Mouse (Mus musculus) neural tube, embryonic 15.5 days (tissue): ENCODE measurements around the gene Zbtb8a. TPM values are rescaled to one million over a fixed set of nuclear protein-coding genes. Genes with fewer than 3 reads are reported as not detected.
"Not testable (repeated sequence)": the region's sequence is repeated elsewhere in the genome, so short reads cannot be mapped to it uniquely, and the experiment has no call there.

Experiments
- ATAC-seq: fragments of 200-750 bp; cut with Nextera tagmentation; 2 replicates; pipeline ENCODE4 v1.8.0; 2017; ENCODE audit warnings: mild to moderate bottlenecking, moderate TSS enrichment, moderate library complexity; ENCODE audit not compliant: low FRiP score
- H3K27ac ChIP-seq: fragments of 300-500 bp; sonication (generic); replicated peaks from 2 replicates; pipeline ENCODE4 v1.5.1; 2015; ENCODE audit warnings: mild to moderate bottlenecking, inconsistent platforms
- H3K27me3 ChIP-seq: fragments of 300-500 bp; sonication (generic); replicated peaks from 2 replicates; pipeline ENCODE4 v1.6.1; 2015; ENCODE audit warnings: inconsistent platforms
- H3K36me3 ChIP-seq: fragments of 300-500 bp; sonication (generic); 2 replicates; pipeline ENCODE4 v1.6.1; 2015; ENCODE audit warnings: inconsistent platforms
- H3K4me1 ChIP-seq: fragments of 300-500 bp; sonication (generic); 2 replicates; pipeline ENCODE4 v1.6.1; 2015; ENCODE audit warnings: inconsistent platforms
- H3K4me2 ChIP-seq: fragments of 300-500 bp; sonication (generic); 2 replicates; pipeline ENCODE4 v1.6.1; 2015; ENCODE audit warnings: inconsistent platforms, mild to moderate bottlenecking, moderate library complexity
- H3K4me3 ChIP-seq: fragments of 300-500 bp; sonication (generic); replicated peaks from 2 replicates; pipeline ENCODE4 v1.5.1; 2015; ENCODE audit warnings: mild to moderate bottlenecking, inconsistent platforms
- H3K9ac ChIP-seq: fragments of 300-500 bp; sonication (generic); replicated peaks from 2 replicates; pipeline ENCODE4 v1.6.1; 2015; ENCODE audit warnings: mild to moderate bottlenecking, inconsistent platforms
- H3K9me3 ChIP-seq: fragments of 300-500 bp; sonication (generic); replicated peaks from 2 replicates; pipeline ENCODE4 v1.6.1; 2016; ENCODE audit warnings: inconsistent platforms
- WGBS: fragments of 180-500 bp; shearing (Covaris S2); methylation state at CpG from one replicate; pipeline ENCODE4 v1.1.7; 2015; ENCODE audit warnings: mixed read lengths; 5-methylcytosine and 5-hydroxymethylcytosine counted together
- polyA plus RNA-seq: library from polyadenylated mRNA; unstranded; fragments of >200 nt; fragmentation: Nextera tagmentation; extraction: Ambion mirVana; gene quantifications from 2 replicates; pipeline ENCODE4 v1.2.1, GENCODE M21; 2015

The Zbtb8a gene
- polyA plus RNA-seq: 18.2 and 20.2 TPM in 2 replicates

DNA sequence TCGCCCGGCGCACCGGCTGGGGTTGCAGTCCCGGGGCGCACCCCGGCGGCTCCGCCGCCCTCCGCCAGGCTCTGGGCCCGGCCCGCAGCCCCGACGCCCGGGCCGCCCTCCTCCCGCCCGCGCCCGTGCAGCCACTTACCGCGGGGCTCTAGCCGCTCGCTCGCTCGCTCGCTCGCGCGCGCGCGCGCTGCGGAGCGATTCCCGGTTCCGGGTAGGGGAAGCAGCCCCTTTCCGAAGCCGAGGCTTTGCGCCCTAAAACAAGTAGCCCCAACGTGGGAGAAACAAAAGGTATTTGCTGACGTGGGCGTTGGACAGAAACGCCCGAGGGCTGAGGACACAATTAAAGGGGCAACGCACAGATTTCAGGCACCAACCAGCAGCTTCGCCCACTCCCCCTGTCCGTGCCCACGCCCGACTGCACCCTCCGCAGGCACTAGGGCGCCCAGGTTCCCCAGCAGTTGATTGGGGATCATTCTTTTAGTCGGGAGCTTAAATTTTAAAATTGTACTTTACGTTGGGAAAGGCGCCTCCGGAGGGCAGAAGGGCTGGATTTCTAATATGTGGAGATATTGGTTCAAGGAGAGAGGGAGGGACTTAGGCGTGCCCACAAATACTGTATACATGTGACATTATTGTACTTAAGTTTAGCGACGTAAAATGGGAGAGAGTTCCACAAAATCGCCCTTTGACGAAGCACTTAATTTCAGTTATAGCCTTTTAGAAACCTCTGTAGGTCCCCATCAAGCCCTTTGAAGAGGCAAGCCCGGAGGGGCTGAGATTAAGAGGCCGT lies at the start of gene Zbtb8a:
TSS of gene Zbtb8a (minus strand) at position 516 of the 790 bp plus-strand sequence.
- H3K4me3 ChIP-seq: peak within 1 kb of the TSS; percentile 78
- H3K4me2 ChIP-seq: peak within 1 kb of the TSS; percentile 73
- peak within 1 kb of the TSS; percentile 77 for H3K9ac ChIP-seq
- H3K4me1 ChIP-seq: peaks cover 28% of the 10 kb centered on the region
- ATAC-seq: peak; percentile 79
- H3K27ac ChIP-seq: peak within 1 kb of the TSS; percentile 84
- H3K27me3 ChIP-seq: peaks cover 4% of the 10 kb centered on the region; the same call in 1 of the 2 replicates
- no peaks in the 10 kb centered on the region for H3K36me3 ChIP-seq
- 2% methylated on average over 62 of the region's 65 CpGs for WGBS
- H3K9me3 ChIP-seq: no peaks in the 10 kb centered on the region

DNA sequence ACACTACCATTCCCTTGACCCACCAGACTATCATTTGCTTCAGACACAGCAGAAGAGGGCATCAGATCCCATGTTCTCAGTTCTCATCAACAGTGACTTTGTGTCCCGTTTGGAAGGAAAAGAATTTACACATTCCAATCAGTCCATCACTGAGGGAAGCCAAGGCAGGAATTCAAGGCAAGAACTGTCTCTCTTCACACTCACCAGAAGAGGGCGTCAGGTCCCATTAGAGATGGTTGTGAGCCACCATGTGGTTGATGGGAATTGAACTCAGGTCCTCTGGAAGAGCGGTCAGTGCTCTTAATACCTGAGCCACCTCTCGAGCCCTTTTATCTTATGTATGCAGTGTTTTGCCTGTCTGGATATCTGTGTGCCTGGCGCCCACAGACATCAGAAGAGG lies 40.4 kb upstream of the Zbtb8a start:
- Histone ChIP-seq H3K36me3 (no peaks in the 10 kb centered on the region), H3K9ac (no peak overlapping the region), H3K27me3 (no peaks in the 10 kb centered on the region), H3K27ac (no peak overlapping the region), H3K9me3 (no peaks in the 10 kb centered on the region), H3K4me1 (no peaks in the 10 kb centered on the region), H3K4me2 (no peak overlapping the region), H3K4me3 (no peak overlapping the region)
- no peak for ATAC-seq
- WGBS: 79% methylated on average over 5 of the region's 5 CpGs

DNA sequence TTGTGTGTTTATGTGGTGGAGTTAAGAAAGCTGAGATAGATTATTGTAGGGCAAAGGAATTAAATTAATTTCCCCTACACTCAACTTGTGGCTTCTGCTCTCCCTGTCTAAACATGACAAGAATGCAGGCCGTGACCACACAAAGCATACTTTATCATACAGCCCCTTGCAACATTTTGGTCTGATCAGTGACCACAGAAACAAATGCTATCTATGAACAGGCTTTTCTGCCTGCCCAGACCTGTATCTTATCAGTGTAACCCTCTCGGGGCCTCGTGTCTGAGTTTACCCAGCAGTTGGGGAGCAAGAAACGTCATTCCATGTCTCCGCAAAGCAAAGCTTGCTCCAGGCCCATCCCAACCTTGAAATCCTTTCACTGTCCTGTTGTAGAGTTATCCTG lies 38.6 kb upstream of the Zbtb8a start:
- H3K27me3 ChIP-seq: no peaks in the 10 kb centered on the region
- WGBS: 85% methylated on average over 5 of the region's 5 CpGs
- H3K9ac ChIP-seq: no peak overlapping the region
- no peak overlapping the region for H3K4me3 ChIP-seq
- H3K4me1 ChIP-seq: no peaks in the 10 kb centered on the region
- no peaks in the 10 kb centered on the region for H3K9me3 ChIP-seq
- no peak overlapping the region for H3K4me2 ChIP-seq
- H3K27ac ChIP-seq: no peak overlapping the region
- H3K36me3 ChIP-seq: no peaks in the 10 kb centered on the region
- no peak for ATAC-seq

DNA sequence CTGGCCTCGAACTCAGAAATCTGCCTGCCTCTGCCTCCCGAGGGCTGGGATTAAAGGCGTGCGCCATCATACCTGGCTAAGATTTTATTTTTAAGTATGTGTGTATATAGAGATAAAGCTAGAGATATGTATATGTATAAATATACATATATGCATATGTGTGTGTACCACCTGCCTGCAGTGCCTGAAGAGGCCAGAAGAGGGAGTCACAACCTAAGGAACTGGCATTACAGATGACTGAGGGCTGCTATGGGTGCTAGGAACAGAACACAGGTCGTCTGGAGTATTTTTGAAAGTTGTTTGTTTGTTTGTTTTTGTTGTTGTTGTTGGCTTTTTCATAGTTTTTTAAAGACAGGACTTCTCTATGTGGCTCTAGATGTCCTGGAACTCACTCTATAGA lies 38.0 kb upstream of the Zbtb8a start:
- Histone ChIP-seq H3K4me3 (no peak overlapping the region), H3K27ac (no peak overlapping the region), H3K9ac (no peak overlapping the region), H3K4me1 (no peaks in the 10 kb centered on the region), H3K36me3 (no peaks in the 10 kb centered on the region), H3K27me3 (no peaks in the 10 kb centered on the region), H3K9me3 (no peaks in the 10 kb centered on the region), H3K4me2 (no peak overlapping the region)
- 94% methylated on average over 5 of the region's 5 CpGs for WGBS
- no peak for ATAC-seq

DNA sequence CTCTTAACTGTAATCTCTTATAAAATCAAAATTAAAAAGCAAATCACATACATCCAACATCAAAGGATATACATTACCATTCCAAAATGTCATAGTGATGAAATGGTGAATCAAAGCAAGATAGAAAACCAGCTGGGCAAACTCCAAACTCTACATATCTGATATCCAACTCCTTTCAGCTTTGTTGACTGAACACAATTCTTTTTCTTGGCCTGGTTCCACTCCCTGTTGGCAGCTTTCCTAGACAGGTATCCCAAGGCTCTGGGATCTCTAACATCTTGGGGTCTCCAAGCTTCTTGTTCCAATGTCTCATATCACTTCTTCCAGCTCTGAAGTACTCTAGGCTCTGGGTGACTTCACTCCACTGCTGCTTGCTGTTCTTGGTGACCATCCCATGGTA lies 33.1 kb upstream of the Zbtb8a start:
- Histone ChIP-seq H3K4me2 (no peak overlapping the region), H3K9ac (no peak overlapping the region), H3K27ac (no peak overlapping the region), H3K4me3 (no peak overlapping the region), H3K27me3 (no peaks in the 10 kb centered on the region), H3K4me1 (no peaks in the 10 kb centered on the region), H3K9me3 (no peaks in the 10 kb centered on the region), H3K36me3 (no peaks in the 10 kb centered on the region)
- no peak for ATAC-seq

DNA sequence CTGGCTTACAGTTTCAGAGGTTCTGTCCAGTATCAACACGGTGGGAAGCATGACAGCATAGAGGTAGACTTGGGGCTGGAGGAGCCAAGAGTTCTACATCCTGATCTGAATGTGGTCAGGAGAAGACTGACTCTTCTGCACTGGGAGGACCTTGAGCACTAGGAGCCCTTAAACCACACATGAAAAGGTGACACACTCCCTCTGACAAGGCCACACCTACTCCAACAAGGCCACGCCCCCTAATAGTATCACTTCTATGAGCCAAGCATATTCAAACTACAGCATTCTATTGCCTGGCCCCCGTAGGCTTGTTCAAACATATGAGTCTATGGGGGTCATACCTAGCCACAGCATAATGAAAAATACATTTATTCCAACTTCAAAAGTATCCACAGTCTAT lies 32.6 kb upstream of the Zbtb8a start:
- not testable (repeated sequence) for H3K9ac ChIP-seq, H3K4me3 ChIP-seq, H3K36me3 ChIP-seq, H3K4me2 ChIP-seq, H3K4me1 ChIP-seq, H3K27me3 ChIP-seq, H3K9me3 ChIP-seq, H3K27ac ChIP-seq, ATAC-seq
- 90% methylated on average over 3 of the region's 3 CpGs for WGBS

DNA sequence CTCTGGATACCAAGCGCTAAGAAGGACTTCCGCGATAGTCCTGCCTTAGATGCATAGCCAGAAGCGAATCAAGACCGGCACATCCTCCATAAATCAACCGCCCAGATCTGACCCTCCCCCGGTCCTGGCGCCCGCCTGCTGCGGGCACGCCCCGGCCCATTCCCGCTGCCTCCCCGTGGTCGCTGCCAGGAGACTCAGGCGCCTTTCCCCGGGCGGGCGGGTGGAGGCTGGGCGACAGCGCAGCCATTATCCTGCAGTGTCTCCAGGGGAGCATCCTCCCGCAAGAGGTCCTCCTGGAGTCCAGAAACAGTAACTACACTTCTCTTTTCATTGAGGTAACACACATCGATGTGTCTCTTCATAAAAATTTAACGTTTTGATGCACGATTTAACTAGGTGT lies 28.5 kb upstream of the Zbtb8a start:
- 2% methylated on average over 25 of the region's 25 CpGs for WGBS
- Histone ChIP-seq H3K4me3 (peak overlapping the region; percentile 39), H3K4me2 (peak overlapping the region; percentile 68), H3K36me3 (no peaks in the 10 kb centered on the region), H3K9ac (peak overlapping the region; percentile 39; the same call in 1 of the 2 replicates), H3K4me1 (no peaks in the 10 kb centered on the region), H3K27ac (no peak overlapping the region), H3K9me3 (no peaks in the 10 kb centered on the region), H3K27me3 (no peaks in the 10 kb centered on the region)
- peak; percentile 45; the same call in 1 of the 2 replicates for ATAC-seq

DNA sequence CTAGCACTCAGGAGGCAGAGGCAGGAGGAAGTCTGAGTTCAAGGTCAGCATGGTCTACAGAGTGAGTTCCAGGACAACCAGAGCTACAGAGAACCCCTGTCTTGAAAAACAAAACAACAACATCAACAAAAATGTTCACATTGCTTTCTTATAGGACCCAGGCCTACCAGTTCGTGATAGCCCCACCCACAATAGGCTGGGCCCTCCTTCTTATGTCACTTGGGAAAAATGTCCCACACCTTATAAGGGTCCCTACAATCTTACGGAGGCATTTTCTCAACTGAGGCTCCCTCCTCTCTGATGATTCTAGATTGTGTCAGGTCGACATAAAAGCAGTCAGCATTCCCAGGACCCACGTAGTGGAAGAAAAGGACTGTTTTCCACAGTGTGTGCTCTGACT lies 21.9 kb upstream of the Zbtb8a start:
- no peak overlapping the region for H3K4me3 ChIP-seq
- no peak overlapping the region for H3K4me2 ChIP-seq
- H3K9me3 ChIP-seq: no peaks in the 10 kb centered on the region
- H3K9ac ChIP-seq: no peak overlapping the region
- H3K4me1 ChIP-seq: no peaks in the 10 kb centered on the region
- no peaks in the 10 kb centered on the region for H3K27me3 ChIP-seq
- no peaks in the 10 kb centered on the region for H3K36me3 ChIP-seq
- no peak overlapping the region for H3K27ac ChIP-seq
- WGBS: 82% methylated on average over 4 of the region's 4 CpGs
- no peak for ATAC-seq

DNA sequence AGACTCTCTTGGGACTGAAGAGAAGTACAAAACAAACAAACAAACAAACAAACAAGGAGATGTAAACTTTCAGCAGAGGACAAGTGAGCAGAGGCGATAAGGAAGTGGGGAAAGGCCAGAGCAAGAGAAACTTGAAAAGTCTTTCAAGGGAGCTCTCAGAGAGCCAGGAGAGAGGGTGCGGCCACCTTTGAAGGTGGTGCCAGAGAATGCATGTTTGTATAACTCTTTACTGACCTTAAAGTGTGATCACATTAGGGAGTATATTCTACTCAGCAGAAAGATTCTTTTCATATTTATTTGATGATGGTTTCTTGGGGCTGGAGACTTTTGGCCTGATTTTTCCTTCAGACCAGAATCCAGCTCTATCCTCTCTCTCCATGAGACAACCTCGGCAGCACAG lies 19.0 kb upstream of the Zbtb8a start:
- Histone ChIP-seq H3K27me3 (no peaks in the 10 kb centered on the region), H3K9ac (no peak overlapping the region), H3K36me3 (no peaks in the 10 kb centered on the region), H3K4me3 (no peak overlapping the region), H3K9me3 (no peaks in the 10 kb centered on the region), H3K27ac (no peak overlapping the region), H3K4me2 (no peak overlapping the region), H3K4me1 (no peaks in the 10 kb centered on the region)
- no peak for ATAC-seq
- 84% methylated on average over 3 of the region's 3 CpGs for WGBS

DNA sequence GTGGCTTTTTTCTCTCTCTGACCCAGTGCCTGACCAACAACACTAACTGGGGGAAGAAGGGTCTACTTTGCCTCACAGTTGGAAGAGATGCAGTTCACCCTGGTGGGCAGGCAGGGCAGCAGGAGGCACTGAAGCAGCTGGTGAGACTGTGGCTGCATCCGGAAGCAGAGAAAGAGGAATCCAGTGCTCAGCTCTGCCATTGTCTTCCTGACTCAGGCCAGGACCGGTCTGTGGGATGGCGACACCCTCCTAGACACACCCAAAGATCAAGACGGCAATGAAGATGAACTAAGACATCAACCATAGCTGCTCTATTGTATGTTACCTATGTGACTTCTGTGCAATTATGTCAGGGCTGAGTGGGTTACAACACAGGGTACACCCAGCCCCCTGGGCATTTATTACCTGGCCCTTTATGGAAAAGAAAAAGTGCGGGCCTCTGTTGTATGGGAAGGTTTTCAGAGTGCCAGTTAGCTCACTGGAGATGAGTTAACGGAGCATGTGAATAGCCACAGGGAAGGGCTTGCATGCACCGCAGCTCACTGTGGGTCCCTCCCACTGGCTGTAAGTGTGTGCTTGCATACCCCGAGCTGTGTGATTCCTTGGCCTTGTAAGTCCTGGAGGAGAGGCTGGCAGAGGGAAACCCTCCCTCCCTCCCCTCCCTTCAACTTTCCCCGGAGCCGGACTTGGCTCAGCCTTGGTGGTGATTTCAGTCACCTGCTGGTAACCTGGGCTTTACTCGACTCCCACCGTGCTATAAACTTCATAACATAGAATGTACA lies 16.4 kb upstream of the Zbtb8a start:
- Histone ChIP-seq H3K4me3 (no peak overlapping the region), H3K4me1 (no peaks in the 10 kb centered on the region), H3K9me3 (no peaks in the 10 kb centered on the region), H3K27me3 (no peaks in the 10 kb centered on the region), H3K27ac (no peak overlapping the region), H3K9ac (no peak overlapping the region), H3K4me2 (no peak overlapping the region), H3K36me3 (no peaks in the 10 kb centered on the region)
- 24% methylated on average over 12 of the region's 12 CpGs for WGBS
- no peak for ATAC-seq

DNA sequence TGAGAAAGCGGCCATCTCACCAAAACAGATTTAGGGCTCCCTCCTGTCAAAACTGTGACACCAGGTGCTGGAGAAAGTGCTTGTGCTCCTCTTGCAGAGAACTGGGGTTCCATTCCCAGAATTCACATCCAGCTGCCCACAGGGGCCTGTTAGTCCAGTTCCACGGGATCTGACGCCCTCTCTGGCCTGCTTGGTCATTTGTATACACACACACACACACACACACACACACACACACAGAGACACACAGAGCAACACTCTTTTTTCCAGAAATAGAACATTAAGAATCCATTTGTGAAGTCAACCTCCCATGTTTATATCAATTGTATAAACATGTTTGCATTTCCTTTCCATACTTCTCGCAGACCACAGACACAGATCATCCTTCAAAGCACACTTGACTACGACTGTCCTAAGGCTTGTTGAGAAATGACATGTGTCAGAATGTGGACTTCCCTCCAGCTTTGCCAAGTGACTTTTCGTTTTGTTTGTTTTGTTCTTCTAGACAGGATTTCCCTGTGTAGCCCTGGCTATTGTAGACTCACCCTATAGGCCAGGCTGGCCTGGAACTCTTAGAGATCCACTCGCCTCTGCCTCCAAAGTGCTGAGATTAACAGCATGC lies 13.1 kb upstream of the Zbtb8a start:
- Histone ChIP-seq H3K36me3 (no peaks in the 10 kb centered on the region), H3K27ac (no peak overlapping the region), H3K9me3 (no peaks in the 10 kb centered on the region), H3K4me3 (no peak overlapping the region), H3K4me1 (no peaks in the 10 kb centered on the region), H3K9ac (no peak overlapping the region), H3K4me2 (no peak overlapping the region), H3K27me3 (no peaks in the 10 kb centered on the region)
- no peak for ATAC-seq
- WGBS: 87% methylated on average over 7 of the region's 7 CpGs
